Mouse (Mus musculus) liver, embryonic 16.5 days (tissue): Measurements from ENCODE around the gene Csf3r. TPM values are rescaled to one million over a fixed set of nuclear protein-coding genes. Genes with fewer than 3 reads are reported as not detected.

ENCODE experiments used
- ATAC-seq: fragments of 200-750 bp; cut with Nextera tagmentation; 2 replicates; pipeline ENCODE4 v1.8.0; 2017; ENCODE audit warnings: low read depth, mild to moderate bottlenecking, moderate number of reproducible peaks, moderate library complexity
- H3K27ac ChIP-seq: fragments of 300-500 bp; sonication (generic); 2 replicates; pipeline ENCODE4 v1.5.1; 2014; ENCODE audit warnings: mild to moderate bottlenecking, low read length
- H3K27me3 ChIP-seq: fragments of 300-500 bp; sonication (generic); 2 replicates; pipeline ENCODE4 v1.6.1; 2014; ENCODE audit warnings: low read depth, low read length, mixed read lengths; ENCODE audit not compliant: control insufficient read depth, insufficient read depth
- H3K36me3 ChIP-seq: fragments of 300-500 bp; sonication (generic); 2 replicates; pipeline ENCODE4 v1.6.1; 2014; ENCODE audit warnings: mild to moderate bottlenecking; ENCODE audit not compliant: control insufficient read depth, insufficient read depth
- H3K4me1 ChIP-seq: fragments of 300-500 bp; sonication (generic); 2 replicates; pipeline ENCODE4 v1.6.1; 2014; ENCODE audit warnings: low read depth, low read length, mixed read lengths; ENCODE audit not compliant: control insufficient read depth
- H3K4me2 ChIP-seq: fragments of 300-500 bp; sonication (generic); 2 replicates; pipeline ENCODE4 v1.6.1; 2014; ENCODE audit warnings: low read depth, low read length, mixed read lengths
- H3K4me3 ChIP-seq: fragments of 300-500 bp; sonication (generic); 2 replicates; pipeline ENCODE4 v1.5.1; 2014; ENCODE audit warnings: low read depth, mild to moderate bottlenecking, low read length
- H3K9ac ChIP-seq: fragments of 300-500 bp; sonication (generic); 2 replicates; pipeline ENCODE4 v1.6.1; 2014; ENCODE audit warnings: low read depth, low read length
- H3K9me3 ChIP-seq: fragments of 300-500 bp; sonication (generic); replicated peaks from 2 replicates; pipeline ENCODE4 v1.6.1; 2016; ENCODE audit warnings: low read length; ENCODE audit not compliant: control insufficient read depth
- WGBS: fragments of 180-500 bp; shearing (Covaris S2); extraction: QIAGEN DNeasy Blood & Tissue Kit; methylation state at CpG from one replicate; pipeline ENCODE4 v1.1.7; 2014; ENCODE audit not compliant: insufficient replicate concordance; 5-methylcytosine and 5-hydroxymethylcytosine counted together
- polyA plus RNA-seq: library from polyadenylated mRNA; unstranded; fragments of >200 nt; fragmentation: Nextera tagmentation; extraction: Ambion mirVana; gene quantifications from 2 replicates; pipeline ENCODE4 v1.2.1, GENCODE M21; 2015

The Csf3r gene
- polyA plus RNA-seq, 1 experiment from 2014 or later = 5.5 TPM

- H3K4me1 ChIP-seq = no peaks in the 10 kb centered on the region
- H3K36me3 ChIP-seq = no peaks in the 10 kb centered on the region
- WGBS = 3% methylated on average over 4 of the region's 4 CpGs
- no peak overlapping the region for H3K4me2 ChIP-seq
- H3K9ac ChIP-seq = no peak overlapping the region
- ATAC-seq = no peak
- H3K27me3 ChIP-seq = no peaks in the 10 kb centered on the region
- no peak overlapping the region for H3K4me3 ChIP-seq
- H3K9me3 ChIP-seq = no peaks in the 10 kb centered on the region
- H3K27ac ChIP-seq = no peak overlapping the region
These were observed 27.8 kb upstream of the Csf3r start for GRCm38 (mm10) chr4:125996576-125996975.

- no peaks in the 10 kb centered on the region for H3K27me3 ChIP-seq
- H3K36me3 ChIP-seq = no peaks in the 10 kb centered on the region
- no peak overlapping the region for H3K4me2 ChIP-seq
- H3K27ac ChIP-seq = no peak overlapping the region
- H3K4me3 ChIP-seq = no peak overlapping the region
- 66% methylated on average over 2 of the region's 2 CpGs for WGBS
- no peak for ATAC-seq
- H3K4me1 ChIP-seq = no peaks in the 10 kb centered on the region
- no peaks in the 10 kb centered on the region for H3K9me3 ChIP-seq
- no peak overlapping the region for H3K9ac ChIP-seq
These were observed 26.5 kb upstream of the Csf3r start for GRCm38 (mm10) chr4:125997826-125998225.

- no peaks in the 10 kb centered on the region for H3K27me3 ChIP-seq
- no peak overlapping the region for H3K9ac ChIP-seq
- no peaks in the 10 kb centered on the region for H3K4me1 ChIP-seq
- no peaks in the 10 kb centered on the region for H3K36me3 ChIP-seq
- no peak overlapping the region for H3K27ac ChIP-seq
- no peak for ATAC-seq
- H3K4me3 ChIP-seq = no peak overlapping the region
- no peaks in the 10 kb centered on the region for H3K9me3 ChIP-seq
- WGBS = 68% methylated on average over 12 of the region's 12 CpGs
- no peak overlapping the region for H3K4me2 ChIP-seq
These were observed 22.8 kb upstream of the Csf3r start for GRCm38 (mm10) chr4:126001311-126002199.

DNA sequence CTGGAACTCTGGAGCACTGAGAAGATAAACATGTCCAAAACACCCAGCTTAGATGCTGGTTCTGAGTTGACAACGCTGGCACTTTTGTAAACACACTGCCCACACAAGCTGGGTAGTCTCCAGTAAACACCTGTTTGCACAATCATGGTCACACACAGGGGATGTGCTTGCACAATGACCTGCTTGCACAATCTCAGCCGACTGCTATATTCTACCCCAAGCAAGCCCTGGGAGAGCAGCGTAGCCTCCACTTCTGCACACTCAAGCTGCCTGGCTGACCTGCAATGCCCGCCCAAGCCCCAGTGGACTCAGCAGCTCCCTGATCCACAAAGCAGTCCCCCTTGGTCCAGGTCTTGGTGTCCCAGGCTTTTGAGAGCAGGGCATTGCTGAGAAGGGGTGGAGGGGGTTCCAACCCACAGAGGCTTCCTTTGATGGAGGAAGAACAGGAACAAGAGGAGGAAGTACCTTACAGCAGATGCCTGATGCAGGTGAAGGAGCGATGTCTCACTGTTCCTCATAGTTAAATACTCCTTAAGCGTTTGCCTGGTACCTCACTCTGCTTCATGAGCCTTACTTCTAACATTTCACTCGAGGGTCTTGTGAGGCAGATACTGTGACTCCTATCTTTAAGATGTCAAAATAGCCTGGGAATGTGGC lies 6.5 kb upstream of the Csf3r start:
- H3K9ac ChIP-seq = no peak overlapping the region
- H3K9me3 ChIP-seq = no peaks in the 10 kb centered on the region
- no peaks in the 10 kb centered on the region for H3K4me1 ChIP-seq
- H3K4me2 ChIP-seq = no peak overlapping the region
- peak; percentile 74 for ATAC-seq
- 46% methylated on average over 7 of the region's 7 CpGs for WGBS
- peak overlapping the region; percentile 41; the same call in 1 of the 2 replicates for H3K27ac ChIP-seq
- H3K4me3 ChIP-seq = no peak overlapping the region
- H3K27me3 ChIP-seq = no peaks in the 10 kb centered on the region
- H3K36me3 ChIP-seq = no peaks in the 10 kb centered on the region

GRCm38 (mm10) chr4:126018966-126019538 lies 5.3 kb upstream of the Csf3r start:
- Histone ChIP-seq H3K9me3 (no peaks in the 10 kb centered on the region), H3K4me2 (no peak overlapping the region), H3K36me3 (no peaks in the 10 kb centered on the region), H3K4me1 (no peaks in the 10 kb centered on the region), H3K4me3 (no peak overlapping the region), H3K9ac (no peak overlapping the region), H3K27ac (no peak overlapping the region), H3K27me3 (no peaks in the 10 kb centered on the region)
- no peak for ATAC-seq
- WGBS = 53% methylated on average over 11 of the region's 11 CpGs

DNA sequence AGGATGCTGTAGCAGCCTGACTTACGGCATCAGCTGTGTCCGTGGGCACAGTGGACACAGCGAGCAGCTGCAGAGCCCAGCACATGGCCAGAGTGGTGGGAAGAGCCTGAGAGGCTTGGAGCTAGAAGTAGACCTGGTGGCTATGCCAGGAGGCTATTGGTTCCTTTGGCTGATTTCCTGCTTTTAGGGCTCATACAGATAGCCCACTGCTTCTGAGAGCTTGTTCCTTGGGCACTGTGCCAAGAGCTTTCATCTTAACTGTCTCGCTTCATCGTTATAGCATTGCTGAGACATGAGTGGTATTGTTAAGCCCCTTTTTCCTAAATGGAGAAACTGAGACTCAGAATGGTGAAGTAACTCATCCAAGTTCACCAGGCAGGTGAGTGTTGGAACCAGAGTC lies 1.5 kb downstream of the Csf3r start:
- no peak overlapping the region for H3K9ac ChIP-seq
- peaks cover 2% of the 10 kb centered on the region; the same call in 1 of the 2 replicates for H3K27me3 ChIP-seq
- no peaks in the 10 kb centered on the region for H3K36me3 ChIP-seq
- peak overlapping the region; percentile 41; the same call in 1 of the 2 replicates for H3K4me3 ChIP-seq
- no peak overlapping the region for H3K27ac ChIP-seq
- H3K4me1 ChIP-seq = no peaks in the 10 kb centered on the region
- no peak for ATAC-seq
- H3K9me3 ChIP-seq = no peaks in the 10 kb centered on the region
- 62% methylated on average over 5 of the region's 5 CpGs for WGBS
- H3K4me2 ChIP-seq = peak overlapping the region; percentile 15; the same call in 1 of the 2 replicates

DNA sequence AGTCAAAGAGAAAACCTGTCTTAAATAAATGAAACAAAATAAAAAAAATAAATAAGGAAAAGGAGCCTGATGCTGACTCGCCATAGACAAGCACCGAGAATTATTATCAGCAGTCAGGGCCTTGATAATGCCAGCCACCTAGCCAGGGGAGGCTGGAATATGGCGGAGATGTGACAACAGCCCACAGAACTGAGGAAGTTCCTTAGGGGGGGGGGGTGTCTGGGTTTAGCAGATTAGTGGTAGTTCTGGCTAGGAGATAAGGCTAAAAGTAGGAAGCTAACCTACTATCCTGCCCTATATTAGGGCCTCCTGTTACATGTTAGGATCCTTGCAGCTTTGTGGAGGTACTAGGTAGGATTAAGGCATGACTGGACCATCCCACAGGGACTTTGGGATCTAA lies 3.6 kb downstream of the Csf3r start:
- Histone ChIP-seq H3K9me3 (no peaks in the 10 kb centered on the region), H3K4me3 (no peak overlapping the region), H3K27ac (no peak overlapping the region), H3K4me1 (no peaks in the 10 kb centered on the region), H3K27me3 (peaks cover 2% of the 10 kb centered on the region; the same call in 1 of the 2 replicates), H3K36me3 (no peaks in the 10 kb centered on the region), H3K4me2 (no peak overlapping the region), H3K9ac (no peak overlapping the region)
- no peak for ATAC-seq
- WGBS = 17% methylated on average over 3 of the region's 3 CpGs

DNA sequence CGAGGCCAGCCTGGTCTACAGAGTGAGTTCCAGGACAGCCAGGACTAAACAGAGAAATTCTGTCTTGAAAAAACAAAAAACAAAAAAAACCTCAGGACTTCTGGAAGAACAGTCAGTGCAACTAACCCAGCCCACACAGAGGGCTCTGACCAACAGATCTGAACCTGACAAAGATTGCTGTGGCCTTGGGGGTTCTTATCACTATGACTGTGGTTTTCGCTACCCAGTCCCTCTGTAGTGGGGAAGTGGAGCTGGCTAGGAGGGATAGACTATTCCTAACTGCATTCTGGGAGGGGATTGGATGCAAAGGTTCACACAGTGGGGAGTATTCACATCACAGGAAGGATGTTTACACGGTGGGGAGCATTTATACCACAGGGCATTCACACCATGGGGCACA lies 4.7 kb downstream of the Csf3r start:
- no peak for ATAC-seq
- Histone ChIP-seq H3K4me1 (no peaks in the 10 kb centered on the region), H3K4me3 (no peak overlapping the region), H3K27me3 (peaks cover 2% of the 10 kb centered on the region; the same call in 1 of the 2 replicates), H3K27ac (no peak overlapping the region), H3K9ac (no peak overlapping the region), H3K36me3 (no peaks in the 10 kb centered on the region), H3K4me2 (no peak overlapping the region), H3K9me3 (no peaks in the 10 kb centered on the region)
- 37% methylated on average over 3 of the region's 3 CpGs for WGBS

DNA sequence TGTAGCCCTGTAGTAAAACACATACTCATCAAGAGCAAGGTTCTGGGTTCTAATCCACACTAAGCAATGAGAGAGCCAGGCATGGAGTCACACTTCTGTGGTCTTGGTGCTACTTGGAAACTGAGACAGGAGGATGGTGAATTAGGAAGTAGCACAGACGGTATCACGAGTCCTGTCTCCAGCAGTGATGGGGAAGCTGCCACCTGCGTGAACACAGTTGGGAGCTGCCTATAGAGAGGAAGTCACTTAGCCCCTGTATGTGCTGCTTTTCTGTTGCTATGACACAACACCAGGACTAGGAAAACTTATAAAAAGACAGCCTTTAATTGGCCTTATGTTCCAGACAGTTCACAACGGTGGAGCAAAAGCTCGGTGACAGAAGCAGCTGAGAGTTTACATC lies 6.4 kb downstream of the Csf3r start:
- H3K27ac ChIP-seq = no peak overlapping the region
- H3K4me3 ChIP-seq = no peak overlapping the region
- no peaks in the 10 kb centered on the region for H3K9me3 ChIP-seq
- no peaks in the 10 kb centered on the region for H3K27me3 ChIP-seq
- H3K4me2 ChIP-seq = no peak overlapping the region
- no peak overlapping the region for H3K9ac ChIP-seq
- no peaks in the 10 kb centered on the region for H3K36me3 ChIP-seq
- no peaks in the 10 kb centered on the region for H3K4me1 ChIP-seq
- whole genome bisulfite sequencing = 35% methylated on average over 5 of the region's 5 CpGs
- ATAC-seq = no peak
